Mouse (Mus musculus) adrenal gland, adult 2 months (tissue): ENCODE data around the gene Cflar. TPM values are rescaled to one million over a fixed set of nuclear protein-coding genes. Genes with fewer than 3 reads are reported as not detected.
A peak's percentile ranks its signal among the peaks of the same experiment; 100 is the strongest.
"Not testable (repeated sequence)": the region's sequence is repeated elsewhere in the genome, so short reads cannot be mapped to it uniquely, and the experiment has no call there.

Source experiments
- DNase-seq: peaks from one replicate; pipeline ENCODE4 v3.0.0; 2021
- polyA plus RNA-seq: library from polyadenylated mRNA; depleted of rRNA; stranded (reverse); fragments of >200 nt; gene quantifications from 2 replicates; pipeline ENCODE4 v1.2.3, GENCODE M21; 2012
- total RNA-seq, 2 experiments: library from RNA; stranded (reverse); gene quantifications; 2 replicates each; pipeline ENCODE4 v1.2.3; 2021

The Cflar gene
- total and polyA plus RNA-seq, 3 experiments, result 41.7 to 113 (median 97.4) TPM

DNA sequence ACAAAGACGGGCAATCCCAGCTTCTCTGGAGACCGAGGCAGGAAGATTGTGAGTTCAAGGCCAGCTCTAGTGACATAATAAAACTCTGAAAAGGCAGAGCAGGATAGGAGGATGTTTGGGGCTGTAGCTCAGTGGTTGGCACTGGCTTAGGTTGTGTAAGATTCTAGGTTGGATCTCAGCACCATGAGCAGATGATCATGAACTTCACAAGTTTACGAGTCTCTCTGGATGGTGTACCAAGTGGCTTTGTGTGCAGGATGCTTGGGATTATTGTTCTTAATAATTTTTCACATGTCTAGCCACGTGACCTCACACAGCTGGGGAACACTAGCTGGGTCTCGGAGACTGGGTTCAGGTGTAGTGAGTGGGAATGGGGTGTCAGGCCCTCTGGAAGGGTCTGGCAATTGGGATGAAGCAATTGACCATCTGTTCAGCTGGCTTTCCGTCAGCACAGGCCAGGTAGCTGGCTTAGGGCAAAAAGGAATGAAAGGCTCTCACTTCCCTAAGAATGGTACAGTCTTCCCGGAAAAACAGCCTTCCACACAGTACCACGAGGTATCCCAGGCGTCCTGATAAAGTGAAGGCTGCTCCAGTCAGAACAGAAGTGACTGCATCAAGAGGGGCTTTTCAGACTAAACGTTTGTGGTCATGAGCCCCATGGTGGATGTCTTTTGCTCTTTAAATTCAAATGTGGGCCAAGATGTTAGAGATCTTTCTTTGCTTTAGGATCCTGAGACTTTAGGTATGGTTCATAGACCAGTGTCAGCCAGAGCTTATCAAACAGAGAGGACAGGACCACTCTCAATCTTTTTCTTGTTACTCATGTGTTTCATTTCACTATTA is 16.7 kb downstream of the Cflar start:
- no peak for DNase-seq

DNA sequence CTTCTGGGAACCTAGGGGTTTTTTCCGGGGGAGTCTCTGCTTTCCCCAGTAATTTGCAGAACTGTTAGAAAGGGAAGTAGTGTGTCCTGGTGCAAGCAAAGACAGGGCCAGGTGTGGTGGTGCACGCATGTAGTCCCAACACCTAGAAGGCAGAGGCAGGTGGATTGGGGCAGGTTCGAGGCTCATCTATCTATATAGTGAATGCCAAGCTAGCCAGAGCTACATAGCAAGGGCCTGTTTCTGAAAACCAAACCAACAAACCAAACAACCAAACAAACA is 17.2 kb downstream of the Cflar start:
- no peak for DNase-seq

DNA sequence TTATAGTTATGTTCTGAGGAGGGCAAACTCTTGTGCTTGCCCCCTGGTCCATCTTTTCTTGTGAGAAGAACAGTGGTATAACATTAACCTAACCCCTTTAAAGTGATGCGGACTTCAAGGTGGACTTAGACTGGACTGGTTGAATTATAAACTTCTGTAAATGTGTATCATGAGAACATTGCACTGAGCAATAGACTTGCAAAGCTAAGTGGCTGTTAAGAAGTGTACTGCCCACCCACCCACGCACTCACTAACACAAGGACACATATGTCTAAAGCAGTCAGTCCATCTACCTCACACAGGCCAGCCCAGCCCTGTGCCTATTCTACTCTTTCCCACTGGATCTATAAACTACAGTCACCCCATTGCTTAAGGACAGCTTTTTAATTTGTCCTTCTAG is 22.3 kb downstream of the Cflar start:
- DNase-seq, result no peak

DNA sequence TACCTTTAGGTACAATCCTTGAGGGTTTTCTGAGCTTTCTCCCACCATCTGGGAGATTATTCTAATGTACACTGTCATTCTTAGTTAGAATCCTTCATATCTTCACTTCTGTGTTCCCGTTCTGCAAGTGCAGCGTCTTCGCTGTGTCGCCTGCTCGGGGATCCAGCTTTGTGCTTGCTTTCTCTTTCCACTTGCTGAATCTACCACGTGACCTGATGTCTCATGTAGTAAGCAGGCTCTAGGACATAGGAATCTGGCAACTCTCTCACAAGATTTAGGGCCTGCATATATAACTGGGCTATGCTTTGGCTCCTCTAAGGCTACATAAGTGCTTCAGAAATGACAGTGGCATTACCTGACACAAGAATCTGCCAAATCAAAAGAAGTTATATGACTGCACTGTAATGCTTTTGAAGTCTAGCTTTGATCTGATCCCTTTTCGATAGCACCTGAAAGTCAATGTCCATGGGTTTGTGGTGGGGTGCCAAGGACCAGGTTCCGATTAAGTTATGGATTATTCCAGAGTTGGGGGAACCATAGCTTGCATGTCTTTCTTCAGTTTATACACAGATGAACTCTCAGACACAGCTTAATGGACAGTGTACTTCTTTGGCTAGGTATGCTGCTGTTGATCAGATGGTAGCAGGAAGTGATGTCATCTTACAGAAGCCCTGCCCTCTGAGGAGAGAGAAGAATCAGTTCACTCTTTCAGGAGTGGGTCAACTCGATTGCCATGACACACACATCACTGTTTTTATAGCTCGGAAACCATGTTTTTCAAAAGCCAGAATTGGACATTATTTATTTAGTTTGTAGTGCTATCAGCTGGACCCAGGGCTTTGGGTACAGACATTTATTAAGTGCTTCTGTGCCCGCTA is 23.0 kb downstream of the Cflar start:
- DNase-seq, result no peak

DNA sequence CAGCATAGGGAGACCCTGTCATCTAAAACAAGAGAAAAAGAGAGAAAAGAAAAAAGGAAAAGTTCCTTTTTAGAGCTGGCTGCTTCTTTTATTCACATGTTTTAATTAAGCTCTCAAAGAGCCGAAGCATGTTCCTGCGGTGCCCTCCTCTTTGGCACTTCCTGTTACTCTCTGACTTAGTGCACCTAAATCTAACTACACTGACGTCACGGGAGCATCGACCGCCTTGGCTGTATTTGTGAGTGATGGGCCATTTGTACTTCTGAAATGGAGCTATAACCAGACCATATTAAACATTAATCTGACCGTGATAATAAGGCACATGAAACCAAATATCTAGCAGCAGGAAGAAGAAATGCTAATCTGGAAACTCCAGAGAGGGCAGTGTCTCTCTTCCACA is 24.7 kb downstream of the Cflar start:
- DNase-seq, result no peak

DNA sequence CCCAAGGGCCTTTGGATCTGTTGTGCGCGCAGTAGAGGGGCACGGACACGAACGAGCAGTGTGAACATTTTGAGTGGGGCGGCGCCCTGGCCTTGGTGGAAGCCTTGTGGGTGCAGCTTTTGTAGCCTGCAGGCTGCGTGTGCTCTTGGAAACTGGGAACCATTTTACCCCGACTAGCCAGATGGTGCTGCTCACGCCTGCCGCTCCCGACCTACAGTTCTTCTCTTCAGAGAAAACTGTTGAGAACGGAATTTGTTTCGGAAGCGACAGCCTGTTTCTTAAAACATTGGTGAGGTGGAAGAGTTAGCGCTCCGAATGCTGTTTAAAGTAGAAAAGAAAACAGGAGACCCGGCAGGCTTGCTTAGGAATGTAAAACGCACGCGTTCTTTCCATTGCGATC is 25.7 kb downstream of the Cflar start:
- no peak for DNase-seq

DNA sequence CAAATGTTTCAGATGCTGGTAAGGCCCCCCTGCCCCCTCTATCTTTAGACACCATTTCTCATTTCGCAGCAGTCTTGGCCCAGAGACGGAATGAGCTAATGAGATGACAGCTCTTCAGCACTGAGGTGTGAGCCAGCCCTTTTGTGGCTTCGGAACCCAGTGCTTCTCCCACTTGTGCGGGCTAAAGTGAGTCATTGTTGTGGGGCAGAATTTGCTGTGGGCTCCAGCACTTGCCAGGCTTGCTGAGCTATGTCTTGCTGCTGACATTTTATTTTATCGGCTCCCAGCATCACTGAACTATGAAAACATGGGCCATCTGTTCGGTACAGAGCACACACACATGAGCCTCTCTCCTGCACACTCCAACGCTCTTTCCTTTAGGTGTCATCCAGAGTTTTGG is 28.2 kb downstream of the Cflar start:
- DNase-seq, result no peak

DNA sequence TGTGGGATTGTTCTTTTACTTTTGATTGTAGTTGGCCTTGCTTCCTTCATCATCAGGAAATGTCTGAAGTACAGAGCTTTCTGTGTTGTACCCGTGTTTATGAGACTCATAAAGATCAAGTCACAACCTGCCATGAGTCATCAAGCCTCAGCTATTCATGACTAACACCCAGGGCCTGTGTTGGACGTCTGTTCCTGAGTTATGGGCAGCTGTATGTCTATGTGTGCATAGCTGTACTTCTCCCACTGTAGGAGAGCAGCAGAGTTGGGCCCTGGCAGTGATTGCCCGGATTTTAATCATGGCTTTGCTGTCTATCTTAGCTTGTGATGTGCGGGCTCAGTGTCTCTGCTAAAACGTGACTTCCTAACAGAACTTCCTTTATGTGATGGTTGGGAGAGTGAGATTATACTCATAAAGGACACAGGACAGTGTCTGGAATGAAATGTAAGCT is 31.3 kb downstream of the Cflar start:
- DNase-seq, result peak; percentile 50

DNA sequence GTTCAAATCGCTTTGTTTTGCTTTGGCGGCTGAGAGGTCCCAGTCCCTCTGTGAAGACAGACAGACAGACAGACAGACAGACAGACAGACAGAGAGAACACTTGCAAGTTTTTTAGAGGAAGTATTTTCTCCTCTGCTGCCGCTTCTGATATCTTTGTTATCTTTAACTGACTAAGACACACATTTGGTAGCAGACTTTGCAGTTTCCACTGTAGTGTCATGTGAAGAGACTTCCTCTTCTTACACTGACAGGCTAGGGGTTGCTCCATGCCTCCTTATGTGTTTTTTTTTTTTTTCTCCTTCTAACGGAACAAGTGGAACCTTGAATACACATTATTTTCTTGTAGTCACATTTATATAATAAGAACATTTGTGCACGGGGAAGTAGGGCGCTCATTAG is 31.9 kb downstream of the Cflar start:
- DNase-seq, result no peak

DNA sequence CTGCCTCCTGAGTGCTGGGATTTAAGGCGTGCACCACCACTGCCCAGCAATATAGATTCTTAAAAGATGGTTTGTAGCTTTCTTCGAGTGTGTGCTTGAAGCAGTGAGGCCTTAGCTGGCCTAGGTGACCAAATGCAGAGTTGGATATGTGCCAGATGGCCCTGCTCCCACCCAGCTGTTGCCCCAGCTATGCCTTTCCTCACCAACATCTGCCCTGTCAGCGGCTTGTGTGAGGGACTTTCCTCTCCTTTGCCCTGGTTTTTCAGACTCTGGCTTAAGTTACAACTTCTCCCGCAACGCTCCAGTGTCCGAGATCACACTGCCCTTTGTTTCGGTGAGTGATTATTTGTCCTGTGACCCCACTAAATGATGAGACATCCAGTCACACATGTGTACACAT is 33.3 kb downstream of the Cflar start:
- DNase-seq, result peak; percentile 38

DNA sequence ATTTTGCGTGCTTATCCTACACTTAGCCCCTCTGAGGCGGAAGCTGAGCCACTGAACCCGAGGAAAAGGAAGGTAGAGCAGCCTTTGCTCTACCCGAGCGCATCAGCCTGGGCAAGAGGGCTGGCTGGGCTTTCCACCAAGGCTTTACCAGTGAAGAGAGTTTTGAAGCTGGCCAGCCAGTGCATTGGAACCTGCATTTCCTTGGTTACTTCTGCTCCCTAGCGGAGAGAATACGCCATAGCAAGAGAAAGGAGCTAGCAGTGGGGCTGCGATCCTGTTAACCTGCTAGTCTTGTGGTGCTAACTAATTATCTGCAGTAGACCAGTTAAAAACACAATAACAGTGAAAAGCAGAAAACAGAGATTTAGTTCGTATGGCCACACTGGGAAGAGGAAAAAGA is 35.6 kb downstream of the Cflar start:
- peak; percentile 26 for DNase-seq

DNA sequence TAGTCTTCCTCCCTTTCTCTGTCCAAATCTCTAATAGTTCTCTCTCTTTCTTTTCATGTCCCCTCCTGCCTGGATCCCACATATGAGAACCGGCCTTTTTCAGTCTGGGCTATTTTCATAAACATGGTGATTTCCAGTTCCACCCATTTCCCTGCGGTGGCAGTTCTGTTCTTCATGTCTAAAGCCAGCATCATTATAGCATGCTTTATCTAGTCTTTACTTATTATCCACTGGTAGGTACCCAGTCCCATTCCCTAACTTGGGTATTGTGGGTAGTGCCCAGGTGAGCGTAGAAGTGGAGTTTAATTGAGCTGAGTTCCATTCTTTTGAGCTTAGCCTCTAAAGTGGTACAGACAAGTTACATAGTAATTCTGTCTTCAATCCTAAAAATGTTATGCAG is 48.1 kb downstream of the Cflar start:
- DNase-seq, result no peak

DNA sequence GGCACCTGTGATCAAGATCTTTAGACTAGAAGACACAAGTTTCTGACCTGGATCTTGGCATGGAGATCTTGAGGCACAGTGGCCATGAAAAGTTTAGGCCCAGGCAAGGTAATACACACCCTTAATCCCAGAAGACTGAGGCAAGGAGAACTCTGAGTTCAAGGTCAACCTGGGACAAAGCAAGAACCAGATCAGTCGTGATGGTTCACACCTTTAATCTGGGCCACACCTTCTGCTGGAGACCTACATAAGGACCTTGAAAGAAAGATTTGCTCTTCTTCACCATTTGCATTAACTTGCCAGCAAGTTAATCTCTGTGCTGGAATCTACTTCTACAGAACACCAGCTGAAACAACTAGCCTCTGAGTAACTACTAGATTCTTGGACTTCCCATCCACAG is 49.3 kb downstream of the Cflar start:
- no peak for DNase-seq

DNA sequence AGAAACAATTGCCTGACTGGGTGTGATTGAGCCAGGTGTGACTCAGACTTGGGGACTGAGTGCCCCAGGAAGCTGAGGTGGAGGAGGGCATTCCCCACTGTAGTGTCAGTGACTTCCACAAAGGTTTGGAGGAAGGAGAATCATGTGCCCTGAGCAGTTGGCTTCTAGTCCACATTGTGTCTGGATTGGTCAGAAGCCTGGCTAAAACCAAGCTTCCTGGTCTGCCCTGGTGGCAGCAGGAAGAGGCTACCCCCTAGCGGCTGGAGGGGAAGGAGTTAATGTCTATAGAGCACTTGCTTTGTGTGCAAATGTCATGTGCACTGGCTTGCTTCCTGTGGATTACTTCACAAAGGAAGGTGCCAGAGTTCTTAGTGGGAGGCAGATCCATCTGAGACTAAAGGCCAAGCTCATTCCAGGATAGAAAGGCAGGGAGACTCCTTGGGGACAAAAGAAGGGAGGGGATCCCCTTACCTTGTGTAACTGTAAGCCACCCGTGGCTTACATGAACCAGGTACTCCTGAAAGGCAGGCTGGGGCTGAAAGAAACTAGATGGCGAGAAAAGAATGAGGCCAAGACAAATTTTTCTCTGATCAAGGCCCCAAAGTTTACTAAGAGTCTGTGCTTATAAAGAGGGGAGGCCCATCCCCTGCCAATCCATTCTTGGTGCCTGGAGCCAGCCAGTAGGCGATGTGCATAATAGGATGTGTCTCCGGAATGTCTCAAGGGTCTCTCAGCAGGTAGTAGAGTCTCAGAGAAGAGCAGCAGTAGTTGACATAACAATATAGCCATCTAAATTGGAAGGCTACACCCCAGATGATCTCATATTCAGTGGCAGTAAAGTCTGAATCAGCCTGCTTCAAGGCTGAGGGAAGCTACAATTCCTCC is 50.3 kb downstream of the Cflar start:
- DNase-seq, result peak; percentile 53

DNA sequence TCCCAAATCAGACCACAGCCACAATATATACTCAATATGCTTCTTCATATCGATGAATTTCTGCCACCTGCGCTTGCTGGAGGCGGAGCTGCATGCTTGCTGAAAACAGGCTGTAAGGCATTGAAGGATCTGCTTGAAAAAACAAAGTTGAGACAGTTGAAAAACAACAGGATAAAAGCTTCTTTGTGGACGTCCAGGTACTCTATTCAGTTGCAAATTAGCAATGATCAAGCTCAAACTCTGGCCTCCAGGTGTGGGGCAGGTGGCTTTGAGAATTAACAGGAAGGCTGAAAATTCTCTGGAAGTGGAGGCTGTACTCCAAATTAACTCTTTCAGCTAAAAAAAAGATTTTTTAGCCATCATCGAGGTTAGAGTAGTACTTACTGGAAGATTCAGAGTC is 51.3 kb downstream of the Cflar start:
- no peak for DNase-seq

DNA sequence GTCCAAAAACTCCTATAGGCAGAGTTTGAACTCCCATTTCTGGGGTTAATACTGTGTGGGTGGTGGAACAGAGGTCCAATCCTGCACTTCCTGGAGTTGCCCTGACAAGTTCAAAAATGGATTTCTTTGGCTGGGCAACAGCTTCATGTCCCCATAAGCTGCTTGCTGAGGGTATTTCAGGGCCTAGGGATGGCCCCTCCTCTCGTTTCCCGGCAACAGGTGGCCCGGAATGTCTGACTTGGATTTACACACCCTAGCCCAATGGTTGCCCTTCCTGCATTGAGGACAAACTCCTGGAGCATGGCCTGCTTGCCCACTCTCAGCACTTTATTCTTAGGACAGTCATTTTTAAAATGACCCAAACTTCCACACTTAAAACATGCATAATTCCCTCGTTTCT is 55.1 kb downstream of the Cflar start:
- not testable (repeated sequence) for DNase-seq

DNA sequence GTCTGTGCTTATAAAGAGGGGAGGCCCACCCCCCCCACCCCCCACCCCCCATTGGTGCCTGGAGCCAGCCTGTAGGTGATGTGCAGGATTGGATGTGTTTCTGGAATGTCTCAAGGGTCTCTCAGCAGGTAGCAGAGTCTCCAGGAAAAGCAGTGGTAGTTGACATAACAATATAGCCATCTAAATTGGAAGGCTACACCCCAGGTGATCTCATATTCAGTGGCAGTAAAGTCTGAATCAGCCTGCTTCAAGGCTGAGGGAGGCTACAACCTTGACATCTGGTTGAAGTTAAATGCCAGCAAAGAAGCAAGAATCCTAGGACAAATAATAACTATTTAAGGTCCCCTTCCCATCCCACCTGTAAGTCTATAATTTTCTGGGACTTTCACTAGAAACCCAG is 57.8 kb downstream of the Cflar start:
- DNase-seq, result peak; percentile 47

DNA sequence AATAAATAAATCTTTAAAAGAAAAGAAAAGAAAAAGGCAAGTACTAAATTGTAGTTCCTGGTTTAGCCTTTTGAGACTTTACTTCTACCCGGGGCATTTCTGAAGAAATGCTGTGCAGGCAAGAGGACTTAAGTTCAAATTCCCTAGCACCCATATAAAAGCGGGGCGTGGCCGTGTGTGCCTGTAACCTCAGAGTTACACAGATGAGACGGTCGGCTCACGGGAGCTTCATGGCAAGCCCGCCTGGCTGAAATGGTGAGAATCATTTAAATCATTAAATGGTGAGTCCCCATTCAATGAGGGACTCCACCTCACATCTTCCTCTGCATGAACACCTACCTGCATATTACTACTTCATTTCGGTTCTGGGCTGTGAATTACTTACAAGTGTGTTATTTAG is 58.4 kb downstream of the Cflar start:
- no peak for DNase-seq

DNA sequence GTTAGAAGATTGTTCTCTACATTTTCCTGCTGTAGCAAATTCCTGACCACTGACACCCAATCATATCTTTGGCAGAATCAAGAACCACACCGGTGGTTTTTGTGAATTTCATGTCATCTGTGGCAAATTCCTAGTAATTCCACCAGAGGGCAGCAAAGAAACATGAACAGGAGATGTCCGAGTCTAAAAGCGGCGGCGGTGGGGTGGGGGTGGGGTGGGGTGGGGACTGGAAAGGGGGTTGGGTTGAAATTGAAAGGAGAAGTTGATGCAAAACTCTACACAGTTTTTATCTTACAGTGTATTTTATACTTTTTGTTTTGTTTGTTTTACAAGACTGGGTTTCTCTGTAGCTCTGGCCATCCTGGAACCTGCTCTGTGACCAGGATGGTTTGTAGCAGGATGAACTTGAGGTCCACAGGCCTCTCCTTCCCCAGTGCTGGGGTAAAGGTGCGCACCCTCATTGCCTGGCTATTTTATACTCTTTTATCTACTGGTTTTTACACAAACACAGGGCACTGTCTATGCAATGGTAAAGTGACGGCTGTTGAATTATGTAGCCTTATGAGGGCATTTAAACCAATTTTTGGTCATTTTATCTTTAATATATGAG is 58.9 kb downstream of the Cflar start:
- peak; percentile 59 for DNase-seq

DNA sequence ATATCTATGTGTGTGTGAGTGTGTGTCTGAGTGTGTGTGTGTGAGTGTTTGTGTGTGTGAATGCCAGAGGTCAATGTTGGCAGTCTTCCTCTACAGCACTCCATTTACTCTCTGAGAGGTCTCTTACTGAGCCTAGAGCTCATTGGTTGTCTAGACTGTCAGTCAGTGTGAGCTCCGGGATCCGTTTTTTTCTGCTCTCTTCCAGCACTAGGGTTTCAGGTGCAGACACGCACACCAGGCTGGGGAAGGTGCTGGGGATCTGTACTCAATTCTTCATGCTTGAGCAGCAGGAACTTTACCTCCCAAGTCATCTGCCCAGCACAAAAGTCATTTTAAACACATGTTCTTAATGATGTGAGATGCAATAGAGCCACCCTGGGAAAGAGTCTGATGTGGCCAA is 60.8 kb downstream of the Cflar start:
- no peak for DNase-seq

DNA sequence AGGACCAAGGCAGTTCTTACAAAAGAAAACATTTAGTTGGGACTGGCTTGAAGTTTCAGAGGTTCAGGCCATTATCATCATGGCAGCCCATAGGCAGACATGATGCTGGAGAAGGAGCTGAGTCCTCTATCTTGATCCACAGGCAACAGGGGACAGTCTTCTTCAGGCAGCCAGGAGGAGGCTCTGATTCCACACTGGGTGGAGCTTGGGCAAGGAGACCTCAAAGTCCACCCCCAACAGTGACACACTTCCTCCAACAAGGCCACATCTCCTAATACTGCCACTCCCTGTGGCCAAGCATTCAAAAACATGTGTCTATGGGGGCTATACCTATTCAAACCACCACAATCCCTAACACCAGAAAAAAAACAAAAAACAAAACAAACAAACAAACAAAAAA is 62.0 kb downstream of the Cflar start:
- DNase-seq, result no peak

DNA sequence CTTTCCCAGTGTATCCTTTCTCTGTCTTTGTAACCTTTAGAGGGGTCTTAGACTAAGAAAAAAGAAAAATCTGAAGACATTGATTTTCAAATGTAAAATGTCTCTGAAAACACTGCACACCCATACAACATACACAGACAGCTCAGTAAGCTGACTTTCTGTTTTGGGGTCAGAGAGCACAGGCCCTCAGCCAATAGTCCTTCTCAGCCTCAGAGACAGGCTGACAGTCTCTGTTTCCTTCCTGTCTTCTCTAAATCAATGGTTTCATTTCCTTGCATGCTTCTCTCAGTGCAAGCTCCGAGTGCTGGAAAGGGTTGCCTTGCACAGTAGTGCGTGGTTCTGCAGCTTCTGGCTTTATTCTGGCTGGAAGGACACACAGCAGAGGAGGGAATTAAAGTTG is 62.6 kb downstream of the Cflar start:
- peak; percentile 24 for DNase-seq
